Mouse (Mus musculus) lung, embryonic 16.5 days (tissue): ENCODE measurements at regions not wholly inside any gene's neighbourhood (a gene's known extent, or its start where the extent isn't known, plus 50 kb on each side); places are given as distances from the start of the nearest gene placed in this dataset.
A peak's percentile ranks its signal among the peaks of the same experiment; 100 is the strongest.

Source experiments
- ATAC-seq: fragments of 200-750 bp; cut with Nextera tagmentation; 2 replicates; pipeline ENCODE4 v1.8.0; 2017; ENCODE audit warnings: low read depth, mild to moderate bottlenecking, moderate library complexity
- H3K27ac ChIP-seq: fragments of 300-500 bp; sonication (generic); 2 replicates; pipeline ENCODE4 v1.5.1; 2014; ENCODE audit warnings: mild to moderate bottlenecking, control low read depth, low read length
- H3K27me3 ChIP-seq: fragments of 300-500 bp; sonication (generic); 2 replicates; pipeline ENCODE4 v1.6.1; 2014; ENCODE audit warnings: low read depth, low read length, mixed read lengths; ENCODE audit not compliant: control insufficient read depth, insufficient read depth
- H3K36me3 ChIP-seq: fragments of 300-500 bp; sonication (generic); 2 replicates; pipeline ENCODE4 v1.6.1; 2014; ENCODE audit warnings: low read length; ENCODE audit not compliant: control insufficient read depth, insufficient read depth
- H3K4me1 ChIP-seq: fragments of 300-500 bp; sonication (generic); replicated peaks from 2 replicates; pipeline ENCODE4 v1.6.1; 2014; ENCODE audit warnings: low read length, mixed read lengths; ENCODE audit not compliant: control insufficient read depth, insufficient read depth
- H3K4me2 ChIP-seq: fragments of 300-500 bp; sonication (generic); 2 replicates; pipeline ENCODE4 v1.6.1; 2014; ENCODE audit warnings: low read depth, low read length, control low read depth
- H3K4me3 ChIP-seq: fragments of 300-500 bp; sonication (generic); 2 replicates; pipeline ENCODE4 v1.5.1; 2014; ENCODE audit warnings: mild to moderate bottlenecking, low read length, control low read depth
- H3K9ac ChIP-seq: fragments of 300-500 bp; sonication (generic); 2 replicates; pipeline ENCODE4 v1.6.1; 2014; ENCODE audit warnings: low read length, control low read depth
- H3K9me3 ChIP-seq: fragments of 300-500 bp; sonication (generic); 2 replicates; pipeline ENCODE4 v1.6.1; 2016; ENCODE audit warnings: low read length; ENCODE audit not compliant: control insufficient read depth
- WGBS: fragments of 180-500 bp; shearing (Covaris S2); extraction: QIAGEN DNeasy Blood & Tissue Kit; methylation state at CpG from one replicate; pipeline ENCODE4 v1.1.7; 2014; 5-methylcytosine and 5-hydroxymethylcytosine counted together

GRCm38 (mm10) chr16:95917635-95918407, 72.9 kb downstream of the Psmg1 start:
- H3K36me3 ChIP-seq, result no peaks in the 10 kb centered on the region
- no peak overlapping the region for H3K9ac ChIP-seq
- no peaks in the 10 kb centered on the region for H3K27me3 ChIP-seq
- H3K4me3 ChIP-seq, result no peak overlapping the region
- ATAC-seq, result peak; percentile 70
- no peaks in the 10 kb centered on the region for H3K9me3 ChIP-seq
- WGBS, result 72% methylated on average over 13 of the region's 14 CpGs
- no peak overlapping the region for H3K4me2 ChIP-seq
- H3K27ac ChIP-seq, result no peak overlapping the region
- peaks cover 6% of the 10 kb centered on the region for H3K4me1 ChIP-seq

GRCm38 (mm10) chr16:95913879-95914278, 76.9 kb downstream of the Psmg1 start:
- 76% methylated on average over 5 of the region's 5 CpGs for WGBS
- no peaks in the 10 kb centered on the region for H3K36me3 ChIP-seq
- no peaks in the 10 kb centered on the region for H3K9me3 ChIP-seq
- H3K27ac ChIP-seq, result no peak overlapping the region
- peaks cover 2% of the 10 kb centered on the region; the same call in 1 of the 2 replicates for H3K4me1 ChIP-seq
- no peak for ATAC-seq
- no peak overlapping the region for H3K4me3 ChIP-seq
- no peaks in the 10 kb centered on the region for H3K27me3 ChIP-seq
- H3K4me2 ChIP-seq, result no peak overlapping the region
- H3K9ac ChIP-seq, result no peak overlapping the region

- H3K4me1 ChIP-seq, result peaks cover 2% of the 10 kb centered on the region; the same call in 1 of the 2 replicates
- H3K27ac ChIP-seq, result no peak overlapping the region
- no peak for ATAC-seq
- H3K4me3 ChIP-seq, result no peak overlapping the region
- no peaks in the 10 kb centered on the region for H3K36me3 ChIP-seq
- no peak overlapping the region for H3K4me2 ChIP-seq
- no peaks in the 10 kb centered on the region for H3K9me3 ChIP-seq
- no peak overlapping the region for H3K9ac ChIP-seq
- H3K27me3 ChIP-seq, result no peaks in the 10 kb centered on the region
- 55% methylated on average over 6 of the region's 6 CpGs for WGBS
Observed at GRCm38 (mm10) chr16:95904531-95905165, 86.1 kb downstream of the Psmg1 start.

- Histone ChIP-seq H3K36me3 (no peaks in the 10 kb centered on the region), H3K4me3 (no peak overlapping the region), H3K27me3 (no peaks in the 10 kb centered on the region), H3K9ac (no peak overlapping the region), H3K9me3 (no peaks in the 10 kb centered on the region), H3K4me1 (peaks cover 2% of the 10 kb centered on the region; the same call in 1 of the 2 replicates), H3K4me2 (no peak overlapping the region), H3K27ac (no peak overlapping the region)
- ATAC-seq, result no peak
- 47% methylated on average over 3 of the region's 3 CpGs for WGBS
Observed at GRCm38 (mm10) chr16:95903383-95903913, 87.3 kb downstream of the Psmg1 start.

GRCm38 (mm10) chr16:95902177-95902576, 88.6 kb downstream of the Psmg1 start:
- no peak for ATAC-seq
- peaks cover 2% of the 10 kb centered on the region; the same call in 1 of the 2 replicates for H3K4me1 ChIP-seq
- H3K27me3 ChIP-seq, result no peaks in the 10 kb centered on the region
- no peak overlapping the region for H3K9ac ChIP-seq
- WGBS, result 66% methylated on average over 1 of the region's 1 CpGs
- H3K27ac ChIP-seq, result no peak overlapping the region
- H3K36me3 ChIP-seq, result no peaks in the 10 kb centered on the region
- no peaks in the 10 kb centered on the region for H3K9me3 ChIP-seq
- H3K4me3 ChIP-seq, result no peak overlapping the region
- no peak overlapping the region for H3K4me2 ChIP-seq

- no peaks in the 10 kb centered on the region for H3K9me3 ChIP-seq
- H3K4me3 ChIP-seq, result no peak overlapping the region
- 45% methylated on average over 9 of the region's 9 CpGs for WGBS
- H3K9ac ChIP-seq, result no peak overlapping the region
- peaks cover 2% of the 10 kb centered on the region; the same call in 1 of the 2 replicates for H3K4me1 ChIP-seq
- H3K27me3 ChIP-seq, result no peaks in the 10 kb centered on the region
- H3K27ac ChIP-seq, result no peak overlapping the region
- H3K4me2 ChIP-seq, result no peak overlapping the region
- no peak for ATAC-seq
- no peaks in the 10 kb centered on the region for H3K36me3 ChIP-seq
Observed at GRCm38 (mm10) chr16:95901388-95901787, 89.4 kb downstream of the Psmg1 start.

- Histone ChIP-seq H3K4me3 (no peak overlapping the region), H3K4me1 (no peaks in the 10 kb centered on the region; the same call in 1 of the 2 replicates)
Observed at GRCm38 (mm10) chr16:95900181-95900580, 90.6 kb downstream of the Psmg1 start.

GRCm38 (mm10) chr16:95899672-95900071, 91.1 kb downstream of the Psmg1 start:
- ATAC-seq, result no peak
- H3K4me1 ChIP-seq, result no peaks in the 10 kb centered on the region; the same call in 1 of the 2 replicates
- H3K27ac ChIP-seq, result no peak overlapping the region
- 83% methylated on average over 3 of the region's 3 CpGs for WGBS
- H3K9ac ChIP-seq, result no peak overlapping the region
- H3K4me2 ChIP-seq, result no peak overlapping the region
- no peaks in the 10 kb centered on the region for H3K27me3 ChIP-seq
- H3K36me3 ChIP-seq, result no peaks in the 10 kb centered on the region
- no peak overlapping the region for H3K4me3 ChIP-seq
- no peaks in the 10 kb centered on the region for H3K9me3 ChIP-seq

More at GRCm38 (mm10) chr16:95900181-95900580, 90.6 kb downstream of the Psmg1 start:
- Histone ChIP-seq H3K27me3 (no peaks in the 10 kb centered on the region), H3K9ac (no peak overlapping the region), H3K9me3 (no peaks in the 10 kb centered on the region), H3K27ac (no peak overlapping the region), H3K4me2 (no peak overlapping the region), H3K36me3 (no peaks in the 10 kb centered on the region)
- no peak for ATAC-seq
- 48% methylated on average over 9 of the region's 9 CpGs for WGBS

- no peak overlapping the region for H3K4me2 ChIP-seq
- no peaks in the 10 kb centered on the region for H3K36me3 ChIP-seq
- ATAC-seq, result no peak
- no peaks in the 10 kb centered on the region for H3K4me1 ChIP-seq
- no peaks in the 10 kb centered on the region for H3K9me3 ChIP-seq
- WGBS, result 76% methylated on average over 7 of the region's 7 CpGs
- H3K4me3 ChIP-seq, result no peak overlapping the region
- H3K27ac ChIP-seq, result no peak overlapping the region
- no peaks in the 10 kb centered on the region for H3K27me3 ChIP-seq
- no peak overlapping the region for H3K9ac ChIP-seq
Observed at GRCm38 (mm10) chr16:95897843-95898242, 92.9 kb downstream of the Psmg1 start.
